Mouse (Mus musculus) megakaryocyte, embryonic 14.5 days (primary cell): ENCODE data around the gene Fgfr2.

Experiments
- FLI1 ChIP-seq: IDR thresholded peaks from 2 replicates; pipeline ENCODE4 v1.6.1; 2012; ENCODE audit warnings: low read length, inconsistent platforms, mixed read lengths
- GATA1 ChIP-seq: IDR thresholded peaks from 3 replicates; pipeline ENCODE4 v1.6.1; 2012; ENCODE audit warnings: mixed read lengths, low read length, inconsistent platforms, borderline replicate concordance

DNA sequence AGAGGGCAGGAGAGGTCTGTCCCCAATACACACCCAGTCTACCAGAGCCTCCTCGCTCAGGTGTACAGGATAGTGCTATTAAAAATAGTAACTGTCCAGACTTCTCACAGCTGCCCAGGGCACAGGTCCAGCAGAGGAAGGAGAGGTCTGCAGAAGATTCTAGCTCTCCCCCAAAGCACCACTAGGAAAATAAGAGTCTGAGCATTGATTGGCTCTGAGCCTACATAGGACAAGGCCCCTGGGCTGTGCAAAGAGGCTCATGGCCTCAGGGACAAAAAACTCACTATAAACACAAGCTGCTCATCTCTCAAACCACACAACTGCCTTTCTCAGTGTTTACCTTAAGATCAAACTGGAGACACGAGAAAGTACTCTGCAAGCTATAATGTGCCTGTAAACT, 679.4 kb downstream of the Fgfr2 start:
- TF ChIP-seq GATA1 (no peak), FLI1 (no peak)
